ENCODE assay signal across 11 mouse cellular contexts in the genomic region with DNA sequence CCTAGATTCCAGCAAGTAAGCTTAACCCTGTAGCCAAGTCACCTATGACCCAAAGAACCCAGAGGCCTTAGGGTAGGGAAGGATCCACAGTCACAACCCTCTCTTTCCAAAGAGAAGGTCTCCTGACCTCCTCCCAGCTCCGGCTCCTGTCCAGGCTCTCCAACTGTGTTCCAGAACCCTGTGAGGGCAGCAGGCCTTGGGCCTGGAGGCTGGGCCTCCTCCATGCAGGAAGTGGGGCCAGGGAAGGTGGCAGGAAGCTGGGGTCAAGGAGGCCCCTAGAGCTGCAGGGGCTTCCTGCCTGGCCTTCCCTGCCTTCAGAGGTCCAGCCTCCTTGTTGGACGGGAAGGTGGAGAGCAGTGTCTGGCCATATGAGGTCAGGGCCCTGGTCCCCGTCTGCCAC. TPM values are rescaled to one million over a fixed set of nuclear protein-coding genes. Genes with fewer than 3 reads are reported as not detected.
DNase-seq lines count a peak whose midpoint lies in the region; ATAC-seq and TF ChIP-seq lines count a peak whose summit lies in the region.
"Had no signal": no experiment of that assay in that cellular context is flagged by ENCODE, and none has a peak within 500 bp of the region (broad histone marks: within the 10 kb centered on the region; RNA-seq: fewer than 3 reads in every experiment).

No protein-coding gene starts in this region.

- 0 out of 2 replicates have a peak, but pooled peaks cover 5% of the 10 kb centered on the region for H3K27me3 ChIP-seq in hindbrain, embryonic 12.5 days
- H3K27me3 ChIP-seq in limb, embryonic 15.5 days: no peaks in the 10 kb centered on the region
- H3K27me3 ChIP-seq: embryonic facial prominence, embryonic 13.5 days; Patski had no signal

- H3K4me3 ChIP-seq in hindbrain, embryonic 12.5 days: no peak overlapping the region
- H3K4me3 ChIP-seq in limb, embryonic 15.5 days: no peak overlapping the region
- no peak overlapping the region for H3K4me3 ChIP-seq in left cerebral cortex, adult 2 months
- H3K4me3 ChIP-seq: embryonic facial prominence, embryonic 13.5 days had no signal

- H3K4me1 ChIP-seq in hindbrain, embryonic 12.5 days: peaks cover 32% of the 10 kb centered on the region
- peaks cover 9% of the 10 kb centered on the region; the same call in 1 of the 2 replicates for H3K4me1 ChIP-seq in limb, embryonic 15.5 days

- H3K9me3 ChIP-seq in hindbrain, embryonic 12.5 days (replicated peaks): no peaks in the 10 kb centered on the region
- no peaks in the 10 kb centered on the region for H3K9me3 ChIP-seq in limb, embryonic 15.5 days
- H3K9me3 ChIP-seq: embryonic facial prominence, embryonic 13.5 days had no signal

- ATAC-seq in hindbrain, embryonic 12.5 days (ENCODE audit: low FRiP score): no peak
- ATAC-seq in limb, embryonic 15.5 days (ENCODE audit: insufficient number of reproducible peaks, low FRiP score, low TSS enrichment, low read depth): no peak
- ATAC-seq: Patski had no signal

- no peak overlapping the region for H3K4me2 ChIP-seq in hindbrain, embryonic 12.5 days (replicated peaks)
- no peak overlapping the region for H3K4me2 ChIP-seq in limb, embryonic 15.5 days
- H3K4me2 ChIP-seq: embryonic facial prominence, embryonic 13.5 days had no signal

- no peak for TF ChIP-seq CTCF in left cerebral cortex, adult 2 months (IDR thresholded peaks at IDR 0.05)

- H3K27ac ChIP-seq in hindbrain, embryonic 12.5 days: peak overlapping the region; percentile 86
- H3K27ac ChIP-seq in limb, embryonic 15.5 days: 0 out of 2 replicates have a peak overlapping the region, but pooled peaks have one; percentile 5
- H3K27ac ChIP-seq in left cerebral cortex, adult 2 months: no peak overlapping the region
- H3K27ac ChIP-seq: embryonic facial prominence, embryonic 13.5 days had no signal

- WGBS in hindbrain, embryonic 12.5 days: 72% methylated on average over 3 of the region's 3 CpGs
- WGBS in limb, embryonic 15.5 days: 77% methylated on average over 3 of the region's 3 CpGs

- no peak overlapping the region; the same call in 1 of the 2 replicates for H3K9ac ChIP-seq in hindbrain, embryonic 12.5 days
- no peak overlapping the region for H3K9ac ChIP-seq in limb, embryonic 15.5 days
- H3K9ac ChIP-seq: embryonic facial prominence, embryonic 13.5 days had no signal

- DNase-seq in spleen, postnatal 36 days (ENCODE audit: low spot score in 2 of 2): peak; percentile 22 to 26
- no peak for DNase-seq in spleen, adult 12 weeks (ENCODE audit: low spot score)
- no peak for DNase-seq in left cerebral cortex, adult 2 months (ENCODE audit: extremely low spot score in 1 of 2, low spot score in 2 of 2)
- no peak for DNase-seq in testis, postnatal 10 days (ENCODE audit: low spot score)
- no peak for DNase-seq in cerebellum, adult 18-20 months
- no peak for DNase-seq in embryo, embryonic 10.5 days (ENCODE audit: low spot score)
- DNase-seq: thymus, adult 18-20 months had no signal

- intact Hi-C loops in left cerebral cortex, adult 2 months (cut with DNase I): loop anchor here (2.0 kb wide), 1 partner anchor 14 kb away; no protein-coding TSS in a partner anchor

- H3K36me3 ChIP-seq in hindbrain, embryonic 12.5 days: peaks cover 91% of the 10 kb centered on the region
- peaks cover 96% of the 10 kb centered on the region for H3K36me3 ChIP-seq in limb, embryonic 15.5 days

RNA-seq across cellular contexts. Expression of a gene that starts 48.5 kb away (rescaled TPM):
- polyA plus RNA-seq in hindbrain, embryonic 12.5 days (2016; fragmentation: Nextera tagmentation; extraction: Ambion mirVana): 21.9 and 23.8 TPM in 2 replicates
- 5.8 and 6.7 TPM in 2 replicates for polyA plus RNA-seq in limb, embryonic 15.5 days (2015; fragmentation: Nextera tagmentation; extraction: Ambion mirVana)
- 10 to 100 TPM; 20.6 to 21.3 TPM for total RNA-seq in left cerebral cortex, adult 2 months (2021)

Comparison
In these comparisons a context has a peak if more than half of its experiments do, and no peak if none do; other contexts are left out.
1. DNase-seq: peak in spleen, postnatal 36 days (2 of 2); none in spleen, adult 12 weeks (single experiment), left cerebral cortex, adult 2 months (0 of 2), testis, postnatal 10 days (single experiment), cerebellum, adult 18-20 months (0 of 2) and embryo, embryonic 10.5 days (single experiment).